ENCODE assay signal across 25 mouse cellular contexts in the genomic region with DNA sequence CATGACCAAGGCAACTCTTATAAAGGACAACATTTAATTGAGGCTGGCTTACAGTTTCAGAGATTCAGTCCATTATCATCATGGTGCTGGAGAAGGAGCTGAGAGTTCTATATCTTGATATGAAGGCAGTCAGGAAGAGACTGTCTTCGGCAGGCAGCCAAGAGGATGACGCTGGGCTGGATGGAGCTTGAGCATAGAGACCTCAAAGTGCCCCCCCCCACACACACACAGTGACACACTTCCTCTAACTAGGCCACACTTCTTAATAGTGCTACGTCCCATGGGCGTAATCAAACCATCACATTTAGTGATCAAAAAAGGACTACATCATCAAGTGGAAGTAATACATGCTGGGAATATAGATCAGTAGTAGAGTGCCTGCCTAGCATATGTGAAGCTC. TPM values are rescaled to one million over a fixed set of nuclear protein-coding genes. Genes with fewer than 3 reads are reported as not detected.
"Had no signal": no experiment of that assay in that cellular context is flagged by ENCODE, and none has a peak within 500 bp of the region (broad histone marks: within the 10 kb centered on the region; RNA-seq: fewer than 3 reads in every experiment).

No protein-coding gene starts in this region.

- H3K36me3 ChIP-seq: embryonic facial prominence, embryonic 13.5 days; embryonic facial prominence, embryonic 15.5 days; forebrain, embryonic 10.5 days; forebrain, embryonic 12.5 days; forebrain, embryonic 15.5 days had no signal

- H3K9me3 ChIP-seq: forebrain, embryonic 15.5 days had no signal

- H3K27ac ChIP-seq: embryonic facial prominence, embryonic 10.5 days; embryonic facial prominence, embryonic 12.5 days; embryonic facial prominence, embryonic 13.5 days; embryonic facial prominence, embryonic 15.5 days; forebrain, embryonic 10.5 days; forebrain, embryonic 12.5 days; forebrain, embryonic 13.5 days; forebrain, embryonic 15.5 days; gastrocnemius, adult 2 months; heart, adult 2 months had no signal

- H3K4me3 ChIP-seq: embryonic facial prominence, embryonic 10.5 days; embryonic facial prominence, embryonic 12.5 days; embryonic facial prominence, embryonic 13.5 days; embryonic facial prominence, embryonic 15.5 days; erythroblast, embryonic 14.5 days; forebrain, embryonic 10.5 days; forebrain, embryonic 12.5 days; forebrain, embryonic 13.5 days; forebrain, embryonic 15.5 days; gastrocnemius, adult 2 months; heart, adult 2 months had no signal

- H3K27me3 ChIP-seq: embryonic facial prominence, embryonic 12.5 days; embryonic facial prominence, embryonic 13.5 days; embryonic facial prominence, embryonic 15.5 days; forebrain, embryonic 13.5 days; forebrain, embryonic 15.5 days had no signal

- DNase-seq: cerebellum, adult 9-10 months; cerebellum, adult 9-11 months; cerebellum, postnatal 10 days; cerebellum, postnatal 14 days; cerebellum, postnatal 25 days; cerebellum, postnatal 36 days; embryo, embryonic 11 days; forebrain, postnatal 0 days; gastrocnemius, adult 2 months; gastrocnemius, postnatal 10 days; gastrocnemius, postnatal 14 days; gastrocnemius, postnatal 25 days; gastrocnemius, postnatal 36 days; heart, adult 11 months; heart, adult 18-20 months; heart, adult 2 months had no signal

- H3K9ac ChIP-seq: embryonic facial prominence, embryonic 12.5 days; embryonic facial prominence, embryonic 13.5 days; embryonic facial prominence, embryonic 15.5 days; forebrain, embryonic 12.5 days; forebrain, embryonic 13.5 days; forebrain, embryonic 15.5 days; forebrain, postnatal 0 days had no signal

- H3K4me1 ChIP-seq: embryonic facial prominence, embryonic 10.5 days; embryonic facial prominence, embryonic 12.5 days; embryonic facial prominence, embryonic 13.5 days; embryonic facial prominence, embryonic 15.5 days; forebrain, embryonic 10.5 days; forebrain, embryonic 12.5 days; forebrain, embryonic 13.5 days; forebrain, embryonic 15.5 days had no signal

RNA-seq across cellular contexts. Expression of gene Zfp764, which starts 28.6 kb away (rescaled TPM):
- polyA plus RNA-seq: erythroblast, embryonic 14.5 days had no signal

RNA-seq across cellular contexts. Expression of gene E430018J23Rik, which starts 41.8 kb away (rescaled TPM):
- polyA plus RNA-seq: erythroblast, embryonic 14.5 days had no signal
